Mouse (Mus musculus): Measurements from ENCODE around the gene Txnrd2. TPM values are rescaled to one million over a fixed set of nuclear protein-coding genes. Genes with fewer than 3 reads are reported as not detected.
A peak's percentile ranks its signal among the peaks of the same experiment; 100 is the strongest.

Gene Txnrd2
- total RNA-seq, 2 experiments from 2014 or later = 22.2 to 24.0 TPM

DNA sequence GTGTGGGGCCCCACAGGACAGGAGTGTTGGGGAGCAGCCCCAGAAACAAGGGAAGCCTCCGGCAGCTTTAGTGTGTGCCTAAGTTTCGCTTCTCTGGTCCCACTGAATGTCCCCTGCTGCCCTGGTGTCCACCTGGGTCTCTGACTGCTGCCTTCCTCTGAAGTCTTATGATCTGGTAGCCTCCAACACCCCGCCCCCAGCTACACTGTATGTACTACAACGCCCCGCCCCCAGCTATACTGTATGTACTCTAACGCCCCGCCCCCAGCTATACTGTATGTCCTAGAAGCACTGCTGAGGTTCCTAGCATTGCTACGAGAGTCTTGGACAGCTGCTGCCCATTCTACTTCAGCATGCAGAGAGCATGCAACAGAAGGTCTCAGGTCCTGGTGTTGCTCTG lies 46.8 kb downstream of the Txnrd2 start:
- no peak for DNase-seq
- intact Hi-C loops (cut with DNase I) = no loop called here

DNA sequence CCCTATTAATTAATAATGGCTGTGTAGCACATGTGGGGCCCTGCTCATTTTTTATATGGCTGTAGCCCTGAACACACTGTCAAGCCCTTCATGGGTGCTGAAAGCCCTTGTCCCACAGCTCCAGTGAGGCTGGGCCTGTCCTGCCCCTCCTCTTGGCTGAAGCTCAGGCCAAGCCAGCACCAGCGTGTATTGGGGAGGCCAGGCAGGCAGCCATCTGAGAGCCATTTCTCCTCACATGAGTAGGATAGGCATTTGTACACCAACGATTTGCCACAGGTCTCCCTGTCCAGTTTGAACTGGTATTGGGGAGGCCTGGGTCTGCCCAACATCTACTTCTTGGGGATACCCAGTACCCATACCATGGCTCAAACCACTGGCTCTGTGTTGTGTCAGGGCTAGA lies 47.8 kb downstream of the Txnrd2 start:
- DNase-seq = no peak
- intact Hi-C loops (cut with DNase I) = no loop called here

DNA sequence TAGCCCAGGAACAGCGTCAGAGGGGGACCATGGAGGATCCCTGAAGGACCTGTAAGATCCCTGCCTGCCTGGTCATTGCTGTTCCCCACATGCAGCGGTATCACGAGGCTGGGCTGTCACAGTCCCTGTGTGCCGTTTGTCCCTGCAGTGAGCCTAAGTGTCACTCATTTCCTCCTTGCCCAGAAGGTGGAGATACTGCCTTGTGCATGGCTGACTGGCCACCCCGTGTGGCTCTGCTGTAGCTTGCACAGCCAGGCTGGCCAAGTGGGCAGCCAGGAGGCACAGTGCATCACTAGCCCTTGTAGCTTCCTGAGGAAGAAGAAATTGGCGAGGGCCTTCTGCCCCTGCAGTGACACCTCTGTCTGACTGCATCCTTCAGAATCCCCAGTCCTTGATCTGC lies 51.8 kb downstream of the Txnrd2 start:
- DNase-seq = no peak
- intact Hi-C loops (cut with DNase I) = no loop called here

DNA sequence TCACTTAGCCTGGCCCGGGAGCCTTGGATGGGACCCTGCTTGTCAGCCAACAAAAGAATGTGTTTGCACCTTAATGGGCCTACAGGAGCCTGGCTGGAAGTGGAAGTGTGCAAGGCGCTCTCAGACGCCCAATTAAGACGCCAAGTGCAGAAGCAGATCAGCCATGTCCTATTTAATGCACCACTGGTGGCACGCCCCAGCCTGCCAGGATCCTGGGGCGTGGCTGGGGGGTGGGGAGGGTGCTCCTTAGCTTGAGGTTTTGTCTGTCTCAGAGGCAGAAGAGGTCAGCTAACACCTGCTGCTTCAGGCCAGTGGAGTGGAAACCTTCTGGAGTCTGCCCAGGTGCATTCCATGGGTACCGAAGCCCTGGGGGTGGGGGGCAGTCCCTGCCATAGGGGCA lies 53.5 kb downstream of the Txnrd2 start:
- intact Hi-C loops (cut with DNase I) = no loop called here
- DNase-seq = no peak

DNA sequence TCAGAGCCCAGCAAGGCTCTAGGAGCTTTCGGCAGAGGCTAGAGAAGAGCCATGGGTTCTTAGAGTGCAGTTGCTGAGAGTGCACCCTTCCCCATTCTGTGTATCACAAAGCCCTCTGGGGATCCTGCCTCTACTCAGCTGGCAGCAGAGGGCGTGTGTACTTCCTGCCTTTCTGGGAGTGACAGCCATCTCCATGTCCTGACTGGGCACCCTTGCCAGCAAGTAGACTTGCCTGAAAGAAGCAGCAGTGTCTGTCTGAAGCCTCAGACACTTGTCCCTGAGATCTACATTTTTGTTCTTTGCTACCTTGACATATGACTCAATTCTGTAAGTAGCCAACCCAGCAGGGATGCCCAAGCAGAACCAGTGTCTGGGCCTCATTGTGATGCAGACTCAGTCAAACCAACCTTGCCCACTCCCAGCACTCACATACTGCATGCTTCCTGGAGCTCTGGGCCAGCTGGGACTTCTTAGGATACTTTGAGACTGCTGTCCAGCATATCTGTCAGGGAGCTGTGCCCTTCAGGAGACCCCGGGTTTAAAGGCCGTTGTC lies 54.8 kb downstream of the Txnrd2 start:
- intact Hi-C loops (cut with DNase I) = no loop called here
- no peak for DNase-seq

DNA sequence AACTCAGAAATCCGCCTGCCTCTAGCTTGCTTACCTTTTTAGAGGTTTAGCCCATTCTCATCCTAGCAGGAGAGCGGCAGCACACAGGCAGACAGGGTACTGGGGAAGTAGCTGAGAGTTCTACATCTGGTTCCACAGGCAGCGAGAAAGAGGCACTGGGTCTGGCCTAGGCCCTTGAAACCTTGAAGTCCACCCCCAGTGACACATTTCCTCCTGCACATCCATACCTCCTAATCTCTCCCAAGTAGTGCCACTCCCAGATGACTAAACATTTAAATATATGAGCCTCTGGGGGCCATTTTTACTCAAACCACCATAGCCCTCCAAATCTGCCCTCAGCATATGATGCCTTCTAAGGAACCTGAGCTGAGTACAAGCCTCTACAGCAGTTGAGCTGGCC lies 56.2 kb downstream of the Txnrd2 start:
- DNase-seq = no peak
- intact Hi-C loops (cut with DNase I) = no loop called here

DNA sequence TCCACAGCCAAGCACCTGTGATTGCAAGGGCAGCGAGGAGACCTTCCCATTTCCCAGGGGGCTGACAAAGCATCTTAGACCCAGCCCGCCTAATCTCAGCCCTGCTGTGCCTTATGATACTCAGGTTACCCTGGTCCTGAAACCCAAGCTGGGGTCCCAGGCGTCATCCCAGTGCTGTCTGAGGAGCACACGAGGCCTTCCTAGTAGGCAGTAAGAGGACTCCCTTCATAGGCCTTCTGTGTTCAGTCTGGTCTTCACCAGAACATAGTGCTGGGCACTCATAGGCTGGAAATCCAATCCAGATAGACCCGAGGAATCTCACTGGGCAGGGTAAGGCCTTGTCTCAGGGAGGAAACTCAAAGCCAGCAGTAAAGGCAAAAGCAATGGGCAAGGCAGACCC lies 57.7 kb downstream of the Txnrd2 start:
- intact Hi-C loops (cut with DNase I) = no loop called here
- DNase-seq = no peak

DNA sequence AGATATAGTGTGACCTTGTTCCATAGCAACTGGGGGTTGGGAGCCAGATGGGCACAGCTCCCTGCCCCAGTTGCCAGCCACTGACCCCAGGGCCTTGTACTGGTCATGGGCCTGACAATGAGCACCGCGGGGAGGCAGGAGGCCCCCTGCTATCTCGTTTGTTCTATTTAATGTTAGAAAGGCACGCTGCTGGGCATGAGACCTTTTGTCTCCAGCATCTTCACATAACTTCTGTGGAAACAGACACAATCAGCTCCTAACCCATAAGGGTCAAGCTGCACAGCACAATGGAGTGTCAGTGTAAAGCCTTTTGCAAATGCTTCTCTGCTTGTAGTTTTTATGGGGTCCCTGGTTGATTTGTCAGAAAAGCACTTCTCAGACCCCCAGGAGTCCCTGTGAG lies 58.2 kb downstream of the Txnrd2 start:
- intact Hi-C loops (cut with DNase I) = no loop called here
- no peak for DNase-seq

DNA sequence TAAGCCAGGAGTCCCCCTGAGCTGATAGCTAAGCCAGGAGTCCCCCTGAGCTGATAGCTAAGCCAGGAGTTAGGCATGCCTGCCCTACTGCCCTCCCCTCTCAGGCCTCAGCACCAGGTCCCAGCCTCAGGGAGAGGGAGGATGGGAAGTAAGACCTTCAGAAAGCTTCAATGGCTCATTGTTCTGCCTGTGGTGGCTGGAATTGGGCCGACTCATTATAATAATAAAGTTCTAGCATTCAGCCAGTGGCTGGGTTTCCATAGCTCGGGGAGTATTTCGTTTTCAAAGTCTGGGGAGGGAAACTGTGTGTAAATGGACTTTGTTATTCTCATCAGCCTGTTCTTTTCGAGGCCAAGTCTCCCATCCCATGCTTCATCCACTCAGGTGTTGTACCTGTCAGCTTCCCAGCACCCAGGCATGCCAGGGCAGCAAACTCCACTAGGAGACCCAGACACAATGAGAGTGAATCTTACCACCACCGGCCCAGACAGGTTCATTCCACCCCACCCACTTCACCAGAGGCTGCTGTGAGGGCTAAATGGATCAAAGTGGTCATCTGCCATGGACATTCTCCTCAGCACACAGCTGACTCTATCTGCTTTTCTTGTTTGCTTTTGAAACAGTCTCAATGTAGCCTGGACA lies 58.7 kb downstream of the Txnrd2 start:
- intact Hi-C loops (cut with DNase I) = no loop called here
- DNase-seq = no peak

DNA sequence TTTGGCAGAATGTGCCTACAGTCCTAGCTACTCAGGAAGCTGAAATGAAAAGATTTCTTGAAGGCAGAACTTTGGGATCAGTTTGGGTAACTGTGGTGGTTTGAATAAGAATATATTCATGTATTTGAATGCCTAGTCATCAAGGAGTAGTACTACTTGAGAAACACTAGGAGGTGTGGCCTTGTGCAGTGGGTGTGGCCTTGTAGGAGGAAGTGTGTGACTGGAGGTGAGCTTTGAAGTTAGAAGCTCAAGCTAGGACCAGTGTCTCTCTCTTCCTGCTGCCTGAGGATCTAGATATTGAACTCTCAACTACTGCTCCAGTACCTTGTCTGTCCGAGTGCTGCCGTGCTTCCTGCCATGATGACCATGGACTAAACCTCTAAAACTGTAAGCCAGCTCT lies 59.9 kb downstream of the Txnrd2 start:
- DNase-seq = no peak
- intact Hi-C loops (cut with DNase I) = no loop called here

DNA sequence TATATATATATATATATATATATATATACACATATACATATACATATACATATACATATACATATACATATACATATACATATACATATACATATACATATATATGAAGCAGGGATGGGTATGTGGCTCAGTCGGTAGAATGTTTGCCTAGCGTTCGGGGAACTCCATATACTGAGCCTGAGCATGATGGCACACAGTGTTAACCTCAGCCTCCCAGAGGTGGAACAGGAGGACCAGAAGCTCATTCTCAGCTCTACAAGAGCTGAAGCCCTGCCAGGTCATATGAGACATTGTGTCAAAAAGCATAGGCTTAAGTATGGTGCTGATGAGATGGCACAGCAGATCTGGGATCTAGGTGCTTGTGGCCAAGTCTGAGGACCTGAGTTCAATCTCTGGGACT lies 64.1 kb downstream of the Txnrd2 start:
- intact Hi-C loops (cut with DNase I) = no loop called here
- no peak for DNase-seq

DNA sequence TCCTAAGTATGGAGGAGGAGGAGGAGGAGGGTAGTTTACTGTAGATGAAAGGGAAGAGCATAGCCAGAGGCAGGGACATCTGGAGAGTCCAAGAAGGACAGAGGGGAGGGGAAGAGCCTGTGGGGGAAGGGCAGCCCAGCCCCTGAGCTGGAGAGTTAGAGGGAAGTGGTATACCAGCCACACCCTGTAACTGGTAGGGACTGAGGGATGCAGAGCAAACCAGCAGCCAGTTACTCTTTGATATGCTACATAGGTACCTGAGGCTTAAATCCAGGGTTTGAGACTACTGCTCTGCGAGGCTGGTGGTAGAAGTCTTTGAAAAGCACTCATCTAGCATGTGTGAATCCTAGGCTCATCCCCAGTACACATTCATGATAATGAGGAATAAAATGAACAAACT lies 64.7 kb downstream of the Txnrd2 start:
- intact Hi-C loops (cut with DNase I) = no loop called here
- DNase-seq = no peak

DNA sequence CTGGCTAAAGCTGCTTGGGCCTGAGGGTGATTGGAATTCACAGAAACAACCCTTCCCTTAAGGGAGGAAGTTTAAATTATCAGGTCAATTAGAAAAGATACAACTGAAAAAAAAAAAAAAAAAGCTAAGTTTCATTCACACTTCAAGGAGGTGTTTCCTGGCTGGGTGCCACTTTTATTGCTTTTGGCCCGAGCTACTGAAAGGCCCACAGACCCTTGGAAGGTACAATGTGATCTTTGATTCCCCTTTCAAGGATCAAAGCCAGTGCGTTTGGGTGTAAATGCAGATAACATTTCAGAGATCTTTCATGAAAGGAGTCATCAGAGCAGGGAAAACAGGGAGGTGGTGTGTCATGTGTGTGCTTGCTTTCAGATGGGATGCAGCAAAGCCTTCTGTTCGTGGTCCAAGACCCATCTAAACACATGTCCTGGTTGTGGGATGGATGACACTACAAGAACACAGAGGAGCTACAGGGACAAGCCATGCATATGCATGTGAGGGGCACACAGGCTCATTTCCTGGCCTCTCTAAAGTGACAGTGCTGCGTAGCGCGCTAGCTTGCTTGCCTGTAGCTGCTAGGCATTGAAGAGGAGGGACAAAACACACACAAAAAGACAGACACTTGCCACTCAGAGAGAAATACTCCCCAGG lies 71.8 kb downstream of the Txnrd2 start:
- intact Hi-C loops (cut with DNase I) = no loop called here
- no peak for DNase-seq

DNA sequence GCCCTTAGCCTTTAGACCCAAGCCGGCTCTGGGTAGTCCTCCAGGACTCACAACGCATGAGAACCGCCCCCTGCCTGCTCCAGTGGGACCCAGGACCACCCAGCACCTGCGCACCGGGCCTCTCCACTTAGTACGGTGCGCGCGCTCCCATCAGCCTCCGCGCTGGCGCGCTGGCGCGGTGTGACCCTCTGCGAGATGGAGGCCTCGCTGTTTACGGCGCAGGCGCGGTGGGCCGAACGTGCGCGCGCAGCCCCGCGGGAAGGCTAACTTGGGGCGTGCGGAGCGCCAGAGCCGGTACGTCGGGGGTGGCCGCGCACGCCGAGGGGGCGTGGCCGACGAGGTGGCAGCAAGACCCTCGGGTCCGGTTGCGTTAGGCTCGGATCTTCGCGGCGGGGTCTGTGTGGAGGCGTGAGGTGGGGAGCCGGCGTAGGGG lies 72.4 kb downstream of the Txnrd2 start, which contains the start of the genes Gnb1l and Rtl10:
TSS of gene Gnb1l (plus strand) at position 156 of the 433 bp plus-strand sequence.
TSS of gene Rtl10 (plus strand) at position 344 of the 433 bp plus-strand sequence.
- DNase-seq = peak; percentile 98
- intact Hi-C loops (cut with DNase I) = no loop called here

DNA sequence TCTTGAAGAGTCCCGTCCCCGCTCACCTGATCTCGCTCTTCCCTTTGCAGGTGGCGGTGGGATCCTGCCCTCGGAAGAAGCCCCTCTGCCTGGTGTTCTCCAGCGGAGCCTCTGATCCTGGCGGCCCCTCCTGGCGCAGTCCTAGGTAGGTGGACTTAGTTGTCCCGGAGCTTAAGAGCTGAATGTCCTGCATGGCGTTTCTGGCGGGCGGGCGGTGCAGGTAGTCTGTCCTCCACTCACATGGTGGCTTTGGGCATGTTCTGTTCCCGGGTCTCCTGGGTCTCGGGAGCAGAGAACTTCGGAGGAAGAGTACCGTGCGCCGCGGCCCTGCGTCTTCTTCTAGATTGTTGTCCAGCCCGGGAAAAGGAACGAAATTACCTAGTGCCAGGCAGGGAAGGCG lies 72.8 kb downstream of the Txnrd2 start:
- DNase-seq = no peak
- intact Hi-C loops (cut with DNase I) = no loop called here

DNA sequence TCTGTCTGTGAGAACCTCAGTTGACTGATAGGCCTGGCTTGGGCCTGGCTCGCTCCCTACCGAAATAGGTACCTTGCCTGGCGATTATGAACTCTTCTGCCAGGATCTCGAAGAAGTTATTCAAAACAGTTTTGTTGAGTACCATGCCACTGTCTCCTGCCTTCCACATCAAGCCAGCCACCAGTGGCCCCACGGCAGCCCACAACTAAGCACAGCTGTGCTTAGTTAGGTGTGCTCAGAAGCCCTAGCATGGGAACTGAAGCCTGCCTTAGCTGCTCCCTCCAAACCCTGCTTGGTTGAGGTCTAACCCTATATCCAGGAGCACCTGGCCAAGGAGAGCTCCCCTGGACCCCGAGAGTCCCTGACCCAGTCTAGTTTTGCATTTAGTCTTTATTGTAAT lies 75.3 kb downstream of the Txnrd2 start:
- intact Hi-C loops (cut with DNase I) = no loop called here
- DNase-seq = no peak

DNA sequence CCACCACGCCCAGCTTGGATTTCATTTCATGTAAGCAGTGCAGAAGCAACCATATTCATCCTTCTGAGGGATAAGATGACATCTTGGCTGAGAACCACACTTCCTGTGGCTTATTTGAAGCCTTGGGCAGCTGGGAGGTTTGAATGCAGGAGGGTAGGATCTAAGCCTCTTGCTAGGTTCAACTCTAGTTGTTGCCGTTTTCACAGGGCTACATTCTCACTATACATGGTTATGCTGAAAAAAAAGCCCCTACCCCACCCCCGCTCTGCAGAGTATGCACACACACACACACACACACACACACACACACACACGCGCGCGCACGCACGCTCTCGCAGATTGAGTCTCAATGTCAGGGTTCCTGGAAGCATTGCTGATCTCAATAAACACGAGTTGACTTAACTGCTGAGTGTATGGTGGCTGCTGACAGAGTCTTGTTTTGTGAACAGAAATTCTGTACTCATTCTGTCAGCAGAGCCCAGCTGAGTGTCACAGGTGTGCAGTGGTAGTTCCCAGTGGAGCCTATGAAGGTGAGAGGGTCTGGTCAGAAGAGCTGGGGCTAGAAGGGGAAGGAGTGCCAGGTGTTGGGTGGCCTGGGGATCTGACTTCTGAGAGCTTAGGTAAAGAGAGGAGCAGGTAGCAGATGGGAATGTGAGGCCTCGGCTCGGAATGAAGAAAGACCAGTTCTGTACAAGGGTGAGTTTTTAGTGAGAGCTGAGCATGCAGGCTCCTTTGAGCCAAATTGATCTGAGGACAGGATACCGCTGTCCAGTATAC lies 77.6 kb downstream of the Txnrd2 start:
- DNase-seq = no peak
- intact Hi-C loops (cut with DNase I) = no loop called here

DNA sequence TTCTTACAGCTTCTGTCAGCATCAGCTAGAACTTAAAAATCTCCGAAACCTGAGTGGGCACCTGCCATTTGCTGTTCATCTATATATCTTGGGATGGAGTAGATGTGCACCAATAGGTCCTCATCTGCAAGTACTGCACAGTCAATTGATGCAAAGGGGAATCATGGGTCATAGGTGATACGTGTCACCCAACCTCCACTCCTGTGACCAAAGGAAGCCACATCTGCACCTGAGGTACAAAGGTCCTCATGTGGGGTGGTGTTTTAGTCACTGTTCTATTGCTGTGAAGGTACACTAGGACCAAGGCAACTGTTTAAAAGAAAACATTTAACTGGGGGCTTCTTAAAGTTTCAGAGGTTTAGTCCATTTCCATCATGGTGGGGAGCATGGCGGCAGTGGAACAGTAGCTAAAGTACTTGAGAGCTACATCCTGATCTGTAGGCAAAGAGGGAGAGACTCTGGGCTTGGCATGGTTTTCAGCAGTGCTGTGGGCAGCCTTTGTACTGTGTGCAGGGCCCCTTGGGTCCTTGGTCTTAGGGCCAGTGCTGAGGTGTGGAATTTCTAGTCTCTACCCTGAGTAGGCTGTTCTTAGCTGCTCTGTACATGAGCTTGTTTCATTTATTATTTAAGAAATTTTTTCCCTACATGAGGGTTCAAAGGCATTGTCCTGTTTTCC lies 80.5 kb downstream of the Txnrd2 start:
- DNase-seq = no peak
- intact Hi-C loops (cut with DNase I) = no loop called here

DNA sequence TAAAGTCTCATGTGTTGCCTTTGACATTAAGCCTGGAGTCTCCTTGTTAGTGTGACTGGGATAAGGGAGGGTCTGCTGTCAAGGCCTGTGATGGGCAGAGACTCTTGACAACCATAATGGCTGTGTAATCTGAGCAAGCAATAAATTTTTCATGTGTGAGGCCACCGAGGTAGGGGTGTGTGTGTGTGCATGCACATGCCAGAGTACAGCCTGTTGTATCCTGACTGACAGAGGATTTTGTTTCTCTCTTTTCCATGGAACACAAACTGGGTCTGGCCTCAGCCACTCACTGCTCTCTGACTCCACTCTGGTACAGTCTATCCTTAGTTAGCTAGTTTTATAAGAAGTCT lies 81.0 kb downstream of the Txnrd2 start:
- intact Hi-C loops (cut with DNase I) = no loop called here
- DNase-seq = no peak

DNA sequence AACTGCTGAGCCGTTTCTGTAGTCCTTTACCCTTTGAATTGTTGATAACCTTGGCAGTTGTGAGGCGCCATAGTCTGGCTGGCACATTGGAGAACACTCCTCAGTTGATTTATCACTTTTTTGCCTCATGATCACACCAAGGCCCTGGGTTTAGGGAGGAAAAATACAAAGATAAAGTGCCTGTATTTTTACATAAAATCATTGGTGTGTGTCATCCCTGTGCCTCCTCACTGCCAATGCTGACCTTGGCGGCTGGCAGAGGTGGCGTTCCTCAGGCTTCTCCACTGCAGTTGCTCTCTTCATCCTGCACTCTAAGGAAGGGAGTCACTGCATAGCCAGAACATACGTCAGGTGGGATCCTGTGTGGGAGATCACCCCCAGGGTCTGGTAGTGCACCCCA lies 85.6 kb downstream of the Txnrd2 start:
- DNase-seq = no peak
- intact Hi-C loops (cut with DNase I) = no loop called here

DNA sequence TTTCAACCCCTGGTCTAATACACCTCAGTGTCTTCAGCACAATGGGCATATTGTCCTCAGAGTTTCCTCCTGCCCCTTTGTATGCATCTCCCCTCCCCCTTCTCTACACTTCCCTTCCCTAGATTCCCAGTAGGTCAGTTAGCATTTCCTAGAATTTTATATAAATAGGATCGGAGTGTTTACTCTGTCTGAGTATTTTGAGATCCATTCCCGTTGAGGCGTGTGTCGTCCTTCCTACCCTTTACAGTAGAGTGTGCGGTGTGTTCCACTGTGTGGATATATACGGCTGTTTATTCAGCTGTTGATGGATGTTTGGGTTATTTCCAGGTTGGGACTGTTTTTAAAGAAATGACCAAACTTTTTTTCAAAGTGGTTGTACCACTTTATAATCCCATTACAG lies 87.3 kb downstream of the Txnrd2 start:
- no peak for DNase-seq
- intact Hi-C loops (cut with DNase I) = no loop called here
